Mouse (Mus musculus): ENCODE data around the gene Pfdn4.
A peak's percentile ranks its signal among the peaks of the same experiment; 100 is the strongest.
"Not testable (repeated sequence)": the region's sequence is repeated elsewhere in the genome, so short reads cannot be mapped to it uniquely, and the experiment has no call there.

Gene Pfdn4

GRCm38 (mm10) chr2:170496154-170496930 lies at the start of gene Pfdn4:
Pfdn4 (plus strand) TSS chr2:170496428.
- no peak for DNase-seq (ENCODE audit: low spot score)

- no peak for DNase-seq (ENCODE audit: low spot score)
Measured at GRCm38 (mm10) chr2:170446843-170447383, 49.3 kb upstream of the Pfdn4 start.

GRCm38 (mm10) chr2:170447651-170448050 lies 48.6 kb upstream of the Pfdn4 start:
- DNase-seq (ENCODE audit: low spot score), result no peak

GRCm38 (mm10) chr2:170450933-170451332 lies 45.3 kb upstream of the Pfdn4 start:
- peak; percentile 19 for DNase-seq (ENCODE audit: low spot score)

- not testable (repeated sequence) for DNase-seq (ENCODE audit: low spot score)
Measured at GRCm38 (mm10) chr2:170453809-170454208, 42.4 kb upstream of the Pfdn4 start.

GRCm38 (mm10) chr2:170459183-170459582 lies 37.0 kb upstream of the Pfdn4 start:
- no peak for DNase-seq (ENCODE audit: low spot score)

GRCm38 (mm10) chr2:170459805-170460204 lies 36.4 kb upstream of the Pfdn4 start:
- DNase-seq (ENCODE audit: low spot score), result no peak

GRCm38 (mm10) chr2:170461652-170462051 lies 34.6 kb upstream of the Pfdn4 start:
- no peak for DNase-seq (ENCODE audit: low spot score)

GRCm38 (mm10) chr2:170464817-170465216 lies 31.4 kb upstream of the Pfdn4 start:
- no peak for DNase-seq (ENCODE audit: low spot score)

GRCm38 (mm10) chr2:170468009-170468408 lies 28.2 kb upstream of the Pfdn4 start:
- DNase-seq (ENCODE audit: low spot score), result no peak

- DNase-seq (ENCODE audit: low spot score), result no peak
Measured at GRCm38 (mm10) chr2:170469616-170470308, 26.5 kb upstream of the Pfdn4 start.

- DNase-seq (ENCODE audit: low spot score), result no peak
Measured at GRCm38 (mm10) chr2:170470591-170470990, 25.6 kb upstream of the Pfdn4 start.

GRCm38 (mm10) chr2:170474125-170474524 lies 22.1 kb upstream of the Pfdn4 start:
- DNase-seq (ENCODE audit: low spot score), result no peak

GRCm38 (mm10) chr2:170475164-170475563 lies 21.1 kb upstream of the Pfdn4 start:
- no peak for DNase-seq (ENCODE audit: low spot score)

GRCm38 (mm10) chr2:170476215-170476614 lies 20.0 kb upstream of the Pfdn4 start:
- no peak for DNase-seq (ENCODE audit: low spot score)

GRCm38 (mm10) chr2:170476643-170477042 lies 19.6 kb upstream of the Pfdn4 start:
- no peak for DNase-seq (ENCODE audit: low spot score)

GRCm38 (mm10) chr2:170482019-170482540 lies 14.1 kb upstream of the Pfdn4 start:
- DNase-seq (ENCODE audit: low spot score), result no peak

- DNase-seq (ENCODE audit: low spot score), result no peak
Measured at GRCm38 (mm10) chr2:170483914-170484313, 12.3 kb upstream of the Pfdn4 start.

- DNase-seq (ENCODE audit: low spot score), result no peak
Measured at GRCm38 (mm10) chr2:170487202-170487601, 9.0 kb upstream of the Pfdn4 start.

- DNase-seq (ENCODE audit: low spot score), result no peak
Measured at GRCm38 (mm10) chr2:170487890-170488502, 8.2 kb upstream of the Pfdn4 start.

GRCm38 (mm10) chr2:170494784-170495710 lies 1.2 kb upstream of the Pfdn4 start:
- no peak for DNase-seq (ENCODE audit: low spot score)

All from spleen, adult 12 weeks (tissue).